Mouse (Mus musculus): ENCODE measurements around the gene Rsg1.

Rsg1 gene

DNA sequence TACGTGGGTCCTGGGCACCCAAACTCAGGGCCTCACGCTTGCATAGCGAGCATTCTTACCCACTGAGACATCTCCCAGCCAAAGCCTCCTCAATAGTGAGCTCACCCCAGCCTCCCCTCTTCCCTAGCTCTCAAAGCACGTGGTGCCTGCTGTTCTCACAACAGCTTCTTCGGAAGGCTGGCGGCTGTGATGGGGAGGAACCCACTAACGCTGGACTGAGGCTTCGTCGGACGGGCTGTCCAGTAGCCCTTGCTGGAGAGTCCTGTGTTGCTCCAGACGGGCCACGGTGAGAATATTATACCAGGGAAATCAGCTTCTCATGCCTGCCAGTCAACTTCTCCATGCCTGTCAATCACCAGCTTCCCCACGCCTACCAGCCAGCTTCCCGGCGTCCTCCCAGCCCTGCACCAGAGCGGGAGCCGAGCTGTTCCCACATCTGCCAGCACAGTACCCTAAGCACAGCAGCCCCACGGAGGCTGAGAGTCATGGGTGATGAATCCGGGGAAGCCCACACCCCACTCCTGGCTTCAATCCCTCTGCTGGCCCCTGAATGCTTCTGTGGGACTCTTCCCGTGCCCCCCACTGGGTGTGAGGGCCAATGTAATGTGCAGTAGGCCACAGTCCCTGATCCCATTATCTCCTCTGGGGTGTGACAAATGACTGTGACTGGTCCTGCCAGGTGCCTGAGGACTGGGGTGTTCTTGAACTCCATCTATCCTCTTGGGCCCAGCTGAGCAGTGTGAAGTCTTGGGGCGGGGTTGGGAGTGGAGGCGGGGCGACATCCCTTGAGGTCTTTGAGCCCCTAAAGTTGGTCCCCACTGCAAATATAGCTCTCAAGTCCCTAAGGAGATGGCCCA, 61.0 kb downstream of the Rsg1 start:
- no peak for DNase-seq (ENCODE audit: low read depth, low spot score)

Measured in CD4-positive helper T cell, adult 2 months (primary cell).